ENCODE assay signal across 22 mouse cellular contexts in the genomic region with DNA sequence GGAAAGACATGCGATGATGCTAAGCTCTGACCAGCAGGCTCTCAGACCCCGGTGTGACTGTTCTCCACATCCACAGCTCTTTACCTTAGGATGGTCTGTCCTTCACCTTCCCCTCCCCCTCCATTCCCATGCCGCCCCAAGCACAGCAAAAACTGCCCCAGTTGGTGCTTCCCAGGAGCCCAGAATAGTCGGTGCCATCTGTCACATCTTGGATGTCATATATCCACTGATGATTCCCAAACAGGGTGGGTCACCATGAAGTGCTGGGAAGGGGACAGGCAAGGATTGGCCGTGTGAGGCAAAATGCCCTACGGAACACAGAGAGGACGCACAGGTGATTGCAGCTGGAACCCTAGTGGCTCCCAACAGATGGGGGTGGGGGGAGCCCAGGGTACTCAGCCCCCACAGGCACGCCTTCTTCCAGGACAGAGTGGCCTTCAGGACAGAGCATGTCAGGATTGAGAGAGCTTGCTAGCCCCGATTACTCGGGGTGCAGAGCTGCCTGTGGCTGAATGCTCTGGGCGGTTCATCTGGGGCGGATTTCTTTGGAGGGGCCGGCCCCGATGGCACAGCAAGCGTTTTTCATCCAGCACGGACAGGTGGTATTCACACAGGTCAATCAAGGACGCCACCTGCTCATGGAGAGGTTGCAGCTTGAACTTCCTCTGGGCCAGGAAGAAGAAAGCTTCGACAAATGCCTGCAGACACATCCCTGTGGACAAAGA.
DNase-seq lines count a peak whose midpoint lies in the region; ATAC-seq lines count a peak whose summit lies in the region.
"Had no signal": no experiment of that assay in that cellular context is flagged by ENCODE, and none has a peak within 500 bp of the region (broad histone marks: within the 10 kb centered on the region; RNA-seq: fewer than 3 reads in every experiment).

No protein-coding gene starts in this region.

- no peak for DNase-seq in cerebellum, postnatal 4 days (ENCODE audit: low spot score in 2 of 2)
- DNase-seq in retina, postnatal 1 day = peak; percentile 43
- DNase-seq in retina, embryonic 14.5 days (ENCODE audit: low spot score) = no peak
- DNase-seq in cerebellum, adult 9-11 months = peak; percentile 85
- DNase-seq in urinary bladder, adult 2 months (ENCODE audit: low spot score) = no peak
- no peak for DNase-seq in testis, postnatal 10 days (ENCODE audit: low spot score)
- no peak for DNase-seq in natural killer cell, adult 2 months (ENCODE audit: low spot score in 2 of 2)
- DNase-seq: adrenal gland, postnatal 10 days; gastrocnemius, adult 2 months; gastrocnemius, postnatal 36 days; heart, adult 18-20 months; heart, postnatal 36 days; kidney, adult 2 months; kidney, postnatal 4 days; liver, embryonic 13.5 days; lung, adult 18-20 months; lung, postnatal 4 days; right cerebral cortex, postnatal 25 days; thymus, adult 18-20 months; thymus, postnatal 4 days had no signal

- ATAC-seq in cerebellum, adult (ENCODE audit: insufficient number of reproducible peaks, low FRiP score, low TSS enrichment) = peak; percentile 57
- ATAC-seq: forebrain, embryonic 16.5 days had no signal

Comparison
In these comparisons a context has a peak if more than half of its experiments do, and no peak if none do; other contexts are left out.
1. DNase-seq: peak in retina, postnatal 1 day (single experiment) and cerebellum, adult 9-11 months (single experiment); none in cerebellum, postnatal 4 days (0 of 2), retina, embryonic 14.5 days (single experiment), urinary bladder, adult 2 months (single experiment), testis, postnatal 10 days (single experiment) and natural killer cell, adult 2 months (0 of 2).